Mouse (Mus musculus) heart, postnatal 10 days (tissue): Measurements from ENCODE around the gene Mthfsd. TPM values are rescaled to one million over a fixed set of nuclear protein-coding genes. Genes with fewer than 3 reads are reported as not detected.

Source experiments
- DNase-seq, 2 experiments: peaks; one replicate each; pipeline ENCODE4 v3.0.0; 2021
- intact Hi-C: fragments of 180-260 bp; cut with DNase I; formaldehyde crosslinking; loops from one replicate; pipeline ENCODE4 v1.15.1; 2025
- microRNA-seq, 2 experiments: library from miRNA; unstranded; fragments of <30 nt; microRNA quantifications; one replicate each; pipeline ENCODE4 v1.2.0; 2022
- total RNA-seq, 2 experiments: library from RNA; stranded (reverse); gene quantifications; 2 replicates each; pipeline ENCODE4 v1.2.3; 2021

Mthfsd gene
- total RNA-seq, 2 experiments from 2014 or later = 13.2 to 15.5 TPM

DNA sequence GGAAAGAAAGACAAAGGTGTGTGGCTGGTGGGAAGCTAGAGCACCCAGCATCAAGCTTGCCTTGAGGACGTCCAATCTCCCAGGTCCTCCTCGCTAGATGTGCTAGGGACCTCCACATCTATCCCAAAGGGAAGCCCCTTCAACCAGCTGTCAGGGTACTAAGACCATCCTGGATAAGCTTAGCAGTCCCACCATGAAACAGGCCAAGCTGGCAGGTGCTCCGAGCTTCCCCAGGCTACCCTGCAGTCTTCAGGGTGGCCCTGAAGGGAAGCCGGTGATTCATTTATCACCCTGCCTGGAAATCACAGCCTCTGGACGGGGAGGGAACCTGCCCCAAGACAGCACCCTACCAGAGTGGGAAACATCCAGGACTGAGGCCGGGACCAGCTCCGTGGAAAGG lies 31.6 kb downstream of the Mthfsd start:
- intact Hi-C loops = no loop called here
- DNase-seq = no peak

DNA sequence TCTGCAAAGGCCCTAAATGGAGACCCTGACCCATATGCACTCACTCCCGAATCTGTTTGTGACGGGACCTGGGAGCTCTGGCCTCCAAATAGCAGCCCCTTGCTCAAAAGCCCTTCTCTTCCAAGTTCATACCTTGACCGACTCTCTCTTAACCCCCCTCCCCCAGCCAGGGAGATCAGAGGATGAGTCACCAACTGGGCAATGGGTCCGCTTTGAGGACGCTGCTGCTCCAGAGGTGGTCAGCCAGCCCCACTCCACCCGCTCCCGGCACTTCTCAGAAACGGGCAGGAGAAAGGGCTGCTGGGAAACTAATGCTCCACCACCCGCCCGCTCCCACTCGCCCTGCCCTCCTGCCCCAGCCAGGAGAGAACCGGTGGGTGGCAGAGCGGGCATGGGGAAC lies 32.3 kb downstream of the Mthfsd start:
- intact Hi-C loops = no loop called here
- DNase-seq = no peak

DNA sequence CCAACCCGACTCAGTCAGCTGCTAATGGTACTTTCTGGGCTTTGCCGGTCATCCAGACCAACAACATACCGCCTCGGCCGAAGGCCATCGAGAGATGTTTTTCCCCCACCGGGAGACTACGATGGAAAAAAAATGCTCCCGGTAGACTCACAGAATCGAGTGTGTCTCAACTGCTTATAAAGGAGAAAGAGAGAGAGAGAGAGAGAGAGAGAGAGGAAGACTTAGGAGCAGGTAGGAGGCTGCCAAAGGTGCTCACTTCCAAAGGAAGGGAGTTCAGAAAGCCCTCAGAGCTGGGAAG lies 33.4 kb downstream of the Mthfsd start:
- DNase-seq = no peak
- intact Hi-C loops = no loop called here

DNA sequence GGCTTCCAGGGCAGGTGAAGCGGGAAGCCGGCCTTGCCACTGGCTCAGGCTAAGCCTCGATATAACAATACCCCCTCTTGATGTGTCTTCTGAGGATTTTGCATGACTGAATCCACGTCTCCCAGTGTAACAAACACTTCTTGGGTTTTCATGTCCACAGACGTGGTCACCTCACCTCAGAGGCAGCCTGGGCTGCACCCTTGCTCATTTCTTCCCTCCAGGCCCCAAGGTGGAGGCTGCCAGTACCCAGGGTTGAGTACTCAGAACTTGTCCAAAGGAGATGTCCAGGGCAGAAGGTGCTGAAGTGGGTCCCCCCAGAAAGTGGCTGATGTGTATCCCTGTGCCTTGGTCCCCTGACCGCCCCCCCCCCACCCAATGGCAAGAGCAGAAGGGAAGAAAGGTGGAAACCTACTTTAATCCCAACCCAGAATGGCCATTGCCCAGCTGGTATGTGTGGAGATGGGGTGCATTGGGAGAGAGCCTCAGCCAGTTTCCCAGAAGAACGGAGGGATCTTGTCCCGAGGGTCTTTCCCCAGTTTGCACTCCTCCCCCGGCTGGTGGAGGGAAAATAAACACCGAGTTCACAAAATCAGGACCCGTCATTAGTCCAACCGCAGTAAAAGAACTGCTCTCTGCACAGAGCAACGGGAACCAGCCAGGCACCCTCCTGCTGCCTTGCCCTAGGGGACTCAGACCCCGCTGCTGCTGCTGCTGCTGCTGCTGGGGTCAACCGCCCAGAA lies 33.9 kb downstream of the Mthfsd start:
- DNase-seq = no peak
- intact Hi-C loops = no loop called here

DNA sequence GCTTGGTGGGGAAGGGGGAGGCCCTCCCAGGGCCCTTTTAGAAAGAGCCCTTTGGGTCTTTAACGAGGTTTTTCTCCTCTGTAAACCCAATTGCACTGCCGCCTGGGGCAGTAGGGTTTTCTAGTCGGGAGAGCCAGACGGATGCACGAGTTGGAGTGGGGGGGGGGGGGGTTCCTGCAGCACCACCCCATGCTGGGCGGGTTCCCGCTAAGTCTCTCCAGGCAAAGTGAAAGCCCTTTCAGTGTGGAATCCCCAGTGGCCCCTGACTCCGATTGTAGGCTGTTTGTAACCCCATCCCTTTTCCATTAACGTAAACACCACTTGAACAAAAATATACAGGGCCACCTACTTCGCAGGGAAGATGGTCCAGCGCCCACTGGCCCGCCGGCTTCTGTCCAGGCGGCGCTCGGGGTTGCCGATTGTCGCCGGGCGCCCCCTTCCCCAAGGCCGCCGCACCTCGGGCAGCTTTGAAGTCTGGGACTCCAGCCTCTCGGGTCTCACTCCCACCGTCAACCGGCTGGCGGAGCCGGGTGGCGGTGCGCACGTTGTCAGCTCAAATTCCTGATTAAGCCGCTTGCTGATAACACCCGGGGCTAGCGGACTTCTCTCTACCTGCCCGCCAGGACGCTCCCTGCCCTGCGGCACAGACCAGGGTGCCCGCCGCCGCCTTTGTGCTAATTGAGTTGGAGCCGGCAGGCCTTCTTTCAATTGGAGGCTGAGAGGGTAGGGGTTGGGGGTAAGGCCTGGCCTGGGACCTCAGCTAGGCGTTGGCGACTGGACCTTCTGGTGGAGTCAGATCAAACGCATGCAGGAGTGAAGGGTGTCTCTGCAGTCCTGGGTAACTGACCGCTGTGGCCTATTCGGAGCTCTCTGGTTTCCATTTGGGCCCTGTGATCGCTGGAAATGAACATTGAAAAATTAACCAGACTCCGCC lies 34.8 kb downstream of the Mthfsd start:
- intact Hi-C loops = no loop called here
- DNase-seq = no peak

DNA sequence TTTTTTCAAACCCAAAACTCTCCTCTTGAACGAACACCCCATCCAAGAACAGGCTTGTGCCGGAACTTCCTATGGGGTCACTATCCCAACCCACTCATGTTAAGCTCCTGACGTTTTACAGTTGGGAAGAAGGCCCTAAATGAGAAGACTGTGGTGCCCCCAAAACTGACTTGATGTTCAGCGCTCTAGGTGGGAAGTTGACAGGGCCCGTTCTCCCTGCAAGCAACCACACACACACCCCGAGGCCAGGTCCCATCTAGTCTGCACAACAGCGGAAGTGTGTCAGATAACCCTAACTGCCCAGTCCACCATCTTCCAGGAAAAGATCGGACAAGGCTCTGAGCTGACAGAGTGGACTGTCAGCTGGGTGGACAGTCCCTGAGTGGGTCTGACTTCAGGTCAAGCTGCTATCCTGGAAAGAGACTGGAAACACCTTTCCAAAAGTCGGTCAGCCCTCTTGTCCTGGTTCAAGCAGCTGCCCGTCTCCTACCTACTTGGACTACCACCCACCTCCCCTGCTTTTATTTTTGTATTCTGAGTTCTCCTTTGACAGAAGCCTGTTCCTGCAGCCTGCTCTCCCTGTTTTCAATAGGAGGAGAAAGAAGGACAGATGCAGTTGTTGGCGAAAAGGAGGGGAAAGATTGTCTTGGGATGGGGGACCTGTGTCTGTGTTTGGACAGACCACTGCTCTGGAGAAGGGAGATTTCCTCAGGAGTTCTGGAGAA lies 35.6 kb downstream of the Mthfsd start:
- intact Hi-C loops = no loop called here
- DNase-seq = no peak

DNA sequence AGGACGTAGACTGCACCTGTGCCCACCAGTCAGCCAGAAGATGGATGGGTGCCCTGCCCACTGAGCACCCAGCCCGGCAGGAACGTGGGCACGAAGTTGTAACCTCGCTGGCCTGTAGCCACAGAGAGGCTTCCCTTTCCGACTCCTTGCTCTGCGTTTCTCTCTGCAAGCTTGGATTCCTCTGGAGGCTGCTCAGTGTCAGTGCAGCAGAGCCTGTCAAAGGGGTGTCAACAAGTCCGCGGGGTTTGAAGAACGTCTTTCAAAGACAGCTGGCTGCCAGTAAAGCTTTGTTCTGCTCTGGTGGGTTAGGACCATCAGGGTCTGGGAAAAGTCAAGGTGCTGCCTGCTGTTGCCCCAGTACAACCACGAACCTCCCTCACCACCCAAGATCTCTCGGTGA lies 36.7 kb downstream of the Mthfsd start:
- DNase-seq = no peak
- intact Hi-C loops = no loop called here

DNA sequence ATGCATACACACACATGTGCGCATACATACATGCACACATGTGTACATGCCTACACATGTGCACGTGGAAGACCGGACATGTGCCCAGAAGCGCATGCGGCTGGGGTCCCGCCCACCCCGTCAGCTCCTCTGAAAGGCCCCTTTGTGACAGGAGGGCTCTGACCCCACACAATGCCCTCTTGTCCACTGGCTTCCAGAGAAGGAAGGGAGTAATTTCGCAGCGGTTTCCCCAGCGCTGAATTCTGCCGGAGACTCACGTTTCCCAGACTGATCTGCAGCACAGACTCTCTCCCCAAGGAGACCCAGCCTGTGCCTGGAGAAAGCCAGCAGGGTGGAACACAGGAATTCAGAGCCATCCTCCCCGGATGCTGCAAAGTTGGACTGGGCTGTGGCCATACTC lies 44.5 kb downstream of the Mthfsd start:
- intact Hi-C loops = no loop called here
- no peak for DNase-seq

DNA sequence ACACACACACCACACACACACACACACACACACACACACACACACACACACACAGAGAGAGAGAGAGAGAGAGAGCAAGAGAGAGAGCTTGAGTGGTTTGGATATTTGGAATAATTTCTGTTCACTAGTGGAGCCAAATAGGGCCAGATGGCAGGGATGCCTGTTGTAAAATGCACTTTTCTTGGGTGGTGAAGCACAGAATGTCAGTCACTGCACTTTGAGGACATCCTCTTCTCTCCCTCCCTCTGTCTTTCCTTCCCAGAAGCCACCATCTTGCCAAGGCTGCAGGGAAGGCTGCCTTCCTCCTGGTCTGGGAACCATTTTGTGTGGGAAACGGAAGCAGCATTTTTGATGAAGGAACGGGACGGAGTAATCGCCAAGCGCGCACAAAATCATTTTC lies 45.7 kb downstream of the Mthfsd start:
- intact Hi-C loops = no loop called here
- no peak for DNase-seq

DNA sequence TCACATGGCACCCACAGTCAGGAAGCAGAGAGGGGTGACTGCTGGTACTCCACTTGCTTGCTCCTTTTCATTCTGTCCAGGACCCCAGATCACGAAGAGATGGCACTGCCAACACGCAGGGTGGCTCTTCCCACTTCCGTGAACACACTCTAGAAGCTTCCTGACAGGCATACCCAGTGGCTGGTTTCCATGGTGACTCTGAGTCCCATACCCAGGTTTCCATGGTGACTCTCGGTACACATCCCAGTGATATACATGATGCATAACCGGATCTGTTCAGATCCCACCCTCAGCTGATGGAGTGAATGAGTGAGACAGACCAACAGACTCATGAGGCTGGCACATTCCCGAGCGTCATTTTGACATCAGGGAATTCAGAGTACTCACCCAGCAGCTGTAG lies 49.1 kb downstream of the Mthfsd start:
- intact Hi-C loops = no loop called here
- DNase-seq = no peak

DNA sequence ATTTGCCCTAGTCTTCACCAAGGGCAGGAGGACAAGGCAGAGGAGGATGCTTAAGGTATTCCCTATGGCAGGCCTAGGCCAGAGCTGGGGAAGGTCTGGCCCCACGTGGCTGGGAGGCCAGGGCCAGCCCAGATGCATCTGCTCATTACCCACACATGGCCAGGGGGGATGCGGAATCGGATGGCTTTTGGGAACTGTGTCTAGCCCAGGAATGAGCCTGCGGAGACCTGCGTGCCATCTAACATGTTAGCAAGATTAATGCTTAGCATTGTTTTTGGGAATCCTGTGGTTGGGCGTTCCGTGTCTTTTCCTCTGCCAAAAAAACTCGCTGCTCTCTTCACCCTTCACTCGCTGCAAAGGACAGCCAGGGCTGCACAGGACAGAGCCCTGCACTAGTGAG lies 50.1 kb downstream of the Mthfsd start:
- intact Hi-C loops = no loop called here
- DNase-seq = no peak

DNA sequence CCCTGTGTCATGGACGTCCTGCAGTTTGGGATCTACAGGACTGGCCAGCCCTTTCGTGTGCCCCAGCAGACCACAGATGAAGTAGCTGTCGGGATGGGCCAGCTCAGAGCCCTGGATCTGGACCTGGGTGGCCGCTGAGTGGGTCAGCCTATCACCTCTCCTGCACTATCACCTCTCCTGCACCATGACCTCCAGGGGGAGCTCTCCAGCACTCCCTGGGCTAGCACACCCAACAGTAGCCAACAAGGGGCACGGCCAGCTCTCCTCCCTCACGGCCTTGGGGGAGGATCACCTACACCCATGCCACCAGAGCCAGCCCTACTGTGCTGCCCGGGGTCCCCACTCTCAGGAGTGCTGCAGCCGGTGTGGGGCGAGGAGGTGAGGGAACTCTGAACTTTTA lies 60.8 kb downstream of the Mthfsd start:
- no peak for DNase-seq
- intact Hi-C loops = no loop called here

DNA sequence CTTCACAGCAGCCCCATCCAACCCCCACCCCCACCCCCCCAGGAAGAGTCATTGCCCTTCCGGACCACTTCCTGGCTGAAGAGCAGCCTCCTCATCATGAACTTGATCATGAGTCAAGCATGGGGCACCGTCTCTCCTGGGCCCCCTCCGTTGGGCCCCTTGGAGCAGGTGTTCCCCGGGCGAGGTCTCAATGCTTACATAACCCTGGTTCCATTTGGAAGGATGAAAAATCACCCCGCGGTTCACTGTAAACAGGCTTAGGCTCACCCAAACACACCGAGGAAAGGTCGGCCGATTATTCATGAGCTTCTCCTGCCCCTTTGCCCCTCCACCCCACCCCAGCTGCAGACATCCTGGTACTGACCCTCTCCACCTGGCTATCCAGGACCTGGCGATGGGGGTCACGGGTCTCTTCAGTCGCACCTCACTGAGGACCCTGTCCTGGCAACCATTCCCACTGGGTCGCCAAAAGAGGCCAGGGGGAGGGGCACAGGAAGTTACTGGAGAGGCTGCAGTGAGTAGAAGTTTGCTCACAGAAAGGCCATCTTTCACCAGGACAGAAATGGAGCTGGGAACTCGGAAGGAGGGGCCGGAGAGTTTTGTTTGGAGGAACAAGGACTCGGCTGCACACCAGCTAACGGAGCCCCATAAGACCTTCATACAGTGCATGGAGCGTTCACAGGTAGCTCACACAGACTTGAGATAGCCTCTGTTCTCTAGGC lies 64.3 kb downstream of the Mthfsd start:
- intact Hi-C loops = no loop called here
- no peak for DNase-seq

Small RNA genes within 50 kb of the gene (microRNA-seq; reads per million reads assigned to microRNA genes)
- 0 reads per million in 2 experiments for gene Gm27530

Other genes starting within 250 kb of the Mthfsd start
- under 1 TPM; 0.37 to 0.38 TPM for gene Foxf1, start 24.0 kb downstream of the Mthfsd start, total RNA-seq
- 1 to 10 TPM; 4.0 TPM for gene Foxc2, start 7.8 kb upstream of the Mthfsd start, total RNA-seq
- gene Foxl1, start 19.5 kb upstream of the Mthfsd start, total RNA-seq = under 1 TPM; 0.27 to 0.43 TPM